Mouse (Mus musculus): ENCODE measurements around the gene Mcf2l.

DNA sequence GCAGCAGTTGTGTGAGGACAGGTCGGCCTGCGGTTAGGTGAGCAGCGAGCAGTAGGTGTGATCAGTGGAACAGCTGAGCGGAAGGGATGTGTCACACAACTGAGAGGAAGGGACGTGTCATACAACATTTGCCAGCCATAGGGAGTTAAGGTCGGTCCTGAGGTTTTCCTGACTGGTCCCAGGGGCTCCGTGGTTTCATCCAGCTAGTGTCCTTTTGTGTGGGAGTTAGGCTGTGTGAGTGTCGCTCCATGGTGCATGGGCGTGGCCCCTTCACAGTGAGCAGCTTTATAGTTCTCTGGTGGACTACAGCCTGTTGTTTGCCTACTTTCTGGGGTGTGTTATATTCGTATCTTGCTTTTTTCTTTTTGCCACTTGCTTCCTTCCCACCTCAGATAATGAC lies 22.4 kb upstream of the Mcf2l start:
- TF ChIP-seq CTCF (conservative IDR thresholded peaks at IDR 0.05; ENCODE audit: low read length) = no peak
- TF ChIP-seq POU5F1 (IDR thresholded peaks at IDR 0.05; ENCODE audit: borderline replicate concordance, low read length) = no peak

All from E14TG2a.4 (cell line).